Mouse (Mus musculus) megakaryocyte, embryonic 14.5 days (primary cell): ENCODE results near the gene Gdf2.

Experiments
- FLI1 ChIP-seq: IDR thresholded peaks from 2 replicates; pipeline ENCODE4 v1.6.1; 2012; ENCODE audit warnings: low read length, inconsistent platforms, mixed read lengths
- GATA1 ChIP-seq: IDR thresholded peaks from 3 replicates; pipeline ENCODE4 v1.6.1; 2012; ENCODE audit warnings: mixed read lengths, low read length, inconsistent platforms, borderline replicate concordance

DNA sequence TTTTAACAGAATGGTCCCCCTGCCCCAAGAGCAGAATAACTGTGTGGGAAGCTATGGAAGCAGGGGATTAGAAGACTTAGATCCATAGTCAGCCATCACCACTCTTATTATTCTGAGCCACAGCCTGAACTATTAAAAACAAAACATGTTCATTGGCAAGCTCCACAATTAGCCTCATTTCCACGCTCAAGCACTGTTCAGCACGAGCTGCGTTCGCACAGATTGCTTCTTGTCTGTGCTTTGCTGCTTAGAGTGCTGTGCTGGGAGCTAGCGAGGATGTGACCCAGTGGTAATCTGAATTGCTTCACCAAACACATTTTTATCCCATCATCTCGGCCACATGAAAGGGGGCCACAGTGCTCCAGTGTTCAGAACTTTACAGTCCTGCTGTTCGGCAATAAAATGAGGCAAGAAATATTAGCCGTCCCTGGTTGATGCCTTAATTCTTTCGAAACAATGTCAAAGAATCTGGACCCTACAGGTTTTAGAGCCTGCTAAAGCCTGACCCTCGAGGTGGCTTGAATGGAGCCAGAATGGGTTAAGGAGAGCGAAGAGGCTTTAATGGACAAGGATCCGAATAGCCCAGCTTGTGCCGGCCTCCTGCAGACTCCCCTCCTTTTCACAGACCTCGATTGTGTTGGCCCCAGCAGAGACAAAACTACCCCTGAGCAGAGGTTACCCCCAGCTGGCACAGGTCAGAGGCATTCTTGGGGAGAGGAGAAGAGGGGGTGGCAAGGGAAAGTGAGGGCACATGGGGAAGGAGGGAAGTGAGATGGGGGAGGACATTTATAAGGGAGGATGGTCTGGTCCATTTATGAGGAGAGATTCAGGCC, 19.9 kb upstream of the Gdf2 start:
- TF ChIP-seq GATA1 = no peak
- TF ChIP-seq FLI1 = no peak
